Mouse (Mus musculus): Measurements from ENCODE around the gene Cdh26.

Cdh26 gene

GRCm38 (mm10) chr2:178508279-178508678 is 77.9 kb downstream of the Cdh26 start:
- no peak for DNase-seq (ENCODE audit: low spot score)

GRCm38 (mm10) chr2:178513043-178513442 is 82.7 kb downstream of the Cdh26 start:
- DNase-seq (ENCODE audit: low spot score), result no peak

DNA sequence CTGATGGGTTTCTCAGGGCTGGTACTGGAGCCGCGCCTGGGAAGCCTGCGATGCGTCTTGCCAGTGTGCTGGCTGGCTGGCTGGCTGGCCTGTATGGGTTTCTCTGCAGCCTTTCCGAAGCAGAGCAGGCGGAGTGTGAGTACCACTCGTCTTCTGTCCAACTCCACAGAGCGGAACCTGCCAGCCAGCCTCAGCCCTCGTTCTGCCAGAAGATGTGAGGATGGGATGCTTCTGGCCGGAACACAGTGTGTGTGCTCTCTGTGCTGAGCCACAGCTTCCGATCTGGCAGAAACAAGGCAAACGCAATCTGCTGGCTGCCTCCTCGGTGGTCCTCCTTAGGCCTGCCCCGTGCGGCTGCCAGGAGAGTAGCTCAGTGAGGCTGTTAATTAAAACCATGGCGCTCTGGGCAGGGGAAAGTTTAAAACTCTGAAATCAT is 83.3 kb downstream of the Cdh26 start:
- DNase-seq (ENCODE audit: low spot score), result peak; percentile 39

- DNase-seq (ENCODE audit: low spot score), result no peak
These were observed 86.1 kb downstream of the Cdh26 start for GRCm38 (mm10) chr2:178516421-178516820.

GRCm38 (mm10) chr2:178516941-178517340 is 86.6 kb downstream of the Cdh26 start:
- no peak for DNase-seq (ENCODE audit: low spot score)

DNA sequence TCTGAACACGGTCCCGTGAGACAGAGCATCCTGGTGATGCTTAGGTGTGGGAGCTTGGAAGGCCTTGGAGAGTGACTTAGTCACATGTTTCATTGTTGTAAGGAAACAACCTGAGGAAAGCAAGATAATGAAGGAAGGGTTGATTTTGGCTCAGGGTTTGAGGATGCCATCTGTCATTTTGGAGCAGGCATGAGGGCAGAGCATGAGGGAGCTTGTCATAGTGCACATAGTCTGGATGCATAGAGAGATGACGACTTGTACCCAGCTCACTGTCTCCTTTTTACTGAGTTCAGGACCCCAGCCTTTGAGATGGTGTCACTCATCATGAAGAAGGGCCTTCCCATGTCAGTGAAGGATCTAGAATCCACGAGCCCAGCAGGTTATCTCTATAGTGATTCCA is 89.0 kb downstream of the Cdh26 start:
- DNase-seq (ENCODE audit: low spot score), result no peak

GRCm38 (mm10) chr2:178520216-178520615 is 89.9 kb downstream of the Cdh26 start:
- DNase-seq (ENCODE audit: low spot score), result no peak

GRCm38 (mm10) chr2:178522331-178522730 is 92.0 kb downstream of the Cdh26 start:
- DNase-seq (ENCODE audit: low spot score), result no peak

GRCm38 (mm10) chr2:178522786-178523185 is 92.5 kb downstream of the Cdh26 start:
- DNase-seq (ENCODE audit: low spot score), result no peak

DNA sequence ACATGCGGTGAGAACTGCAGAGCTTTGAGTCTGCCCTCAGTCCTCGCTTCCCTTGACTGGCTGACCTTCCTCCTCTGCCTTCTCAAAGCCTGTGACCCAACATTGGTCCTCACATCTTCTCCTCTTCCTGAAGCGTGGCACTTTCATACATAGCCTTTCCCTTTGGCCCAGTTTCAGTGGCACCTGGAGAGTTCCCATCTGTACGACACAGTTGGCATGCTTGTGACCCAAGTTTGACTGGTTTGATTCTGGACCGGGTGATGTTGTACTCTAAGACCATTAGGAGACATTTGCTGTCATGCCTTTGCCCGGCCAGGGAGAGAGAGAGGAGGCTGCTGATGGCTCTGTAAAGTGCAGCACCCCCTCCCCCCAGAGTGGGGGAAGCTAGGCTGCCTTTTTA is 96.4 kb downstream of the Cdh26 start:
- no peak for DNase-seq (ENCODE audit: low spot score)

- no peak for DNase-seq (ENCODE audit: low spot score)
These were observed 100.9 kb downstream of the Cdh26 start for GRCm38 (mm10) chr2:178531226-178531625.

DNA sequence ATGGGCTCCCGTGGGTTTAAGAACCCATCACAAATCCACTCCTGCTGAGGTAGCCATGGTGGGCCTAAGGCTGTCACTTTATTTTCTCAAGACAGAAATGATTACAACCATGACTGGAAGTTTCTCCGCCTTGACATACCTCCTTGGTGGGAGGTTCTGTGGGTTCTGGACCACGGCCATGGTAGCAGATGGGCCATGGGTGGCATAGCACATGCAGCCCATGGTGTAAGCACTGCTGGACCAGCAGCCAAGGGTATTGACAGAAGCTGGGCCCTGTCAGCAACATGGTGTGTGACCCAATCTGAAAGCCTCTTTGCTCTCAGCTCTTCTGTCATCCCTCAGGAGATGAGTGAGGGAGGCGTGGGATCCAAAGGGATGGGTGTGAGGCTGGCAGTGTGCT is 106.2 kb downstream of the Cdh26 start:
- DNase-seq (ENCODE audit: low spot score), result no peak
